Mouse (Mus musculus): ENCODE measurements around the gene Sirt1. TPM values are rescaled to one million over a fixed set of nuclear protein-coding genes. Genes with fewer than 3 reads are reported as not detected.

The Sirt1 gene
- polyA plus RNA-seq, 1 experiment: 0.28 TPM

- TF ChIP-seq GATA1 (IDR thresholded peaks at IDR 0.05; ENCODE audit: low read length) (no peak), TAL1 (IDR thresholded peaks at IDR 0.05; ENCODE audit: low read length) (no peak)
- Histone ChIP-seq H3K36me3 (ENCODE audit: control insufficient read depth) (peaks cover 99% of the 10 kb centered on the region), H3K9me3 (ENCODE audit: control insufficient read depth, low read length) (no peaks in the 10 kb centered on the region), H3K27me3 (ENCODE audit: control insufficient read depth) (no peaks in the 10 kb centered on the region), H3K4me3 (replicated peaks) (no peak overlapping the region), H3K4me1 (ENCODE audit: control insufficient read depth) (no peaks in the 10 kb centered on the region)
These were observed 79.1 kb downstream of the Sirt1 start for GRCm38 (mm10) chr10:63302356-63302755.

GRCm38 (mm10) chr10:63282846-63283245 lies 98.7 kb downstream of the Sirt1 start:
- no peak for TF ChIP-seq GATA1 (IDR thresholded peaks at IDR 0.05; ENCODE audit: low read length)
- no peak for TF ChIP-seq TAL1 (IDR thresholded peaks at IDR 0.05; ENCODE audit: low read length)
- no peaks in the 10 kb centered on the region for H3K27me3 ChIP-seq (ENCODE audit: control insufficient read depth)
- H3K4me1 ChIP-seq (ENCODE audit: control insufficient read depth): peaks cover 57% of the 10 kb centered on the region
- no peaks in the 10 kb centered on the region for H3K9me3 ChIP-seq (ENCODE audit: control insufficient read depth, low read length)
- H3K36me3 ChIP-seq (ENCODE audit: control insufficient read depth): peaks cover 96% of the 10 kb centered on the region
- H3K4me3 ChIP-seq (replicated peaks): no peak overlapping the region

- TF ChIP-seq TAL1 (IDR thresholded peaks at IDR 0.05; ENCODE audit: low read length) (no peak), GATA1 (IDR thresholded peaks at IDR 0.05; ENCODE audit: low read length) (no peak)
- H3K36me3 ChIP-seq (ENCODE audit: control insufficient read depth): peaks cover 96% of the 10 kb centered on the region
- no peaks in the 10 kb centered on the region for H3K27me3 ChIP-seq (ENCODE audit: control insufficient read depth)
- no peak overlapping the region for H3K4me3 ChIP-seq (replicated peaks)
- peaks cover 61% of the 10 kb centered on the region for H3K4me1 ChIP-seq (ENCODE audit: control insufficient read depth)
- H3K9me3 ChIP-seq (ENCODE audit: control insufficient read depth, low read length): no peaks in the 10 kb centered on the region
These were observed 99.1 kb downstream of the Sirt1 start for GRCm38 (mm10) chr10:63282417-63282816.

- Histone ChIP-seq H3K4me1 (ENCODE audit: control insufficient read depth) (peaks cover 87% of the 10 kb centered on the region), H3K27me3 (ENCODE audit: control insufficient read depth) (no peaks in the 10 kb centered on the region), H3K36me3 (ENCODE audit: control insufficient read depth) (peaks cover 95% of the 10 kb centered on the region), H3K9me3 (ENCODE audit: control insufficient read depth, low read length) (no peaks in the 10 kb centered on the region), H3K4me3 (replicated peaks) (no peak overlapping the region)
- TF ChIP-seq TAL1 (IDR thresholded peaks at IDR 0.05; ENCODE audit: low read length) (no peak), GATA1 (IDR thresholded peaks at IDR 0.05; ENCODE audit: low read length) (no peak)
These were observed 101.7 kb downstream of the Sirt1 start for GRCm38 (mm10) chr10:63279851-63280250.

- TF ChIP-seq TAL1 (IDR thresholded peaks at IDR 0.05; ENCODE audit: low read length) (peak; percentile 83), GATA1 (IDR thresholded peaks at IDR 0.05; ENCODE audit: low read length) (peak; percentile 80)
- H3K36me3 ChIP-seq (ENCODE audit: control insufficient read depth): peaks cover 95% of the 10 kb centered on the region
- peak overlapping the region; percentile 60 for H3K4me3 ChIP-seq (replicated peaks)
- H3K4me1 ChIP-seq (ENCODE audit: control insufficient read depth): peaks cover 92% of the 10 kb centered on the region
- no peaks in the 10 kb centered on the region for H3K9me3 ChIP-seq (ENCODE audit: control insufficient read depth, low read length)
- H3K27me3 ChIP-seq (ENCODE audit: control insufficient read depth): no peaks in the 10 kb centered on the region
These were observed 104.5 kb downstream of the Sirt1 start for GRCm38 (mm10) chr10:63277010-63277409.

GRCm38 (mm10) chr10:63272868-63273267 lies 108.6 kb downstream of the Sirt1 start:
- peaks cover 75% of the 10 kb centered on the region for H3K4me1 ChIP-seq (ENCODE audit: control insufficient read depth)
- H3K4me3 ChIP-seq (replicated peaks): peak overlapping the region; percentile 42
- H3K36me3 ChIP-seq (ENCODE audit: control insufficient read depth): peaks cover 95% of the 10 kb centered on the region
- TF ChIP-seq TAL1 (IDR thresholded peaks at IDR 0.05; ENCODE audit: low read length) (peak; percentile 60), GATA1 (IDR thresholded peaks at IDR 0.05; ENCODE audit: low read length) (peak; percentile 80)
- H3K9me3 ChIP-seq (ENCODE audit: control insufficient read depth, low read length): peaks cover 6% of the 10 kb centered on the region
- no peaks in the 10 kb centered on the region for H3K27me3 ChIP-seq (ENCODE audit: control insufficient read depth)

- Histone ChIP-seq H3K27me3 (ENCODE audit: control insufficient read depth) (no peaks in the 10 kb centered on the region), H3K4me1 (ENCODE audit: control insufficient read depth) (peaks cover 70% of the 10 kb centered on the region), H3K36me3 (ENCODE audit: control insufficient read depth) (peaks cover 95% of the 10 kb centered on the region), H3K4me3 (replicated peaks) (peak overlapping the region; percentile 42), H3K9me3 (ENCODE audit: control insufficient read depth, low read length) (peaks cover 6% of the 10 kb centered on the region)
- TF ChIP-seq GATA1 (IDR thresholded peaks at IDR 0.05; ENCODE audit: low read length) (no peak), TAL1 (IDR thresholded peaks at IDR 0.05; ENCODE audit: low read length) (no peak)
These were observed 109.1 kb downstream of the Sirt1 start for GRCm38 (mm10) chr10:63272401-63272800.

Other genes with a start within 250 kb of the Sirt1 start
- gene Mypn, start 177.8 kb downstream of the Sirt1 start, polyA plus RNA-seq (2012): not detected in 2 replicates
- 1.4 and 1.7 TPM in 2 replicates for gene Herc4, start 137.9 kb downstream of the Sirt1 start, polyA plus RNA-seq (2012)
- 0.14 and 0.22 TPM in 2 replicates for gene Dnajc12, start 739 bp upstream of the Sirt1 start, polyA plus RNA-seq (2012)
- not detected in 2 replicates for gene Gm7075, start 40.1 kb upstream of the Sirt1 start, polyA plus RNA-seq (2012)
- gene Ctnna3, start 48.4 kb upstream of the Sirt1 start, polyA plus RNA-seq (2012): not detected in 2 replicates

All from erythroblast, embryonic 14.5 days (primary cell).